Mouse (Mus musculus) lung, adult 2 months (tissue): Measurements from ENCODE around the gene Hspa12a.

Source experiments
- CTCF ChIP-seq: fragments of 200-500 bp; IDR thresholded peaks from 2 replicates; pipeline ENCODE4 v1.5.1; 2011; ENCODE audit warnings: mild to moderate bottlenecking, low read length, control low read depth; ENCODE audit not compliant: insufficient read depth
- POLR2A ChIP-seq: fragments of 200-500 bp; IDR thresholded peaks from 2 replicates; pipeline ENCODE4 v1.6.1; 2011; ENCODE audit warnings: low read depth, mild to moderate bottlenecking, control low read depth, low read length, borderline replicate concordance; ENCODE audit errors: extremely low read depth

DNA sequence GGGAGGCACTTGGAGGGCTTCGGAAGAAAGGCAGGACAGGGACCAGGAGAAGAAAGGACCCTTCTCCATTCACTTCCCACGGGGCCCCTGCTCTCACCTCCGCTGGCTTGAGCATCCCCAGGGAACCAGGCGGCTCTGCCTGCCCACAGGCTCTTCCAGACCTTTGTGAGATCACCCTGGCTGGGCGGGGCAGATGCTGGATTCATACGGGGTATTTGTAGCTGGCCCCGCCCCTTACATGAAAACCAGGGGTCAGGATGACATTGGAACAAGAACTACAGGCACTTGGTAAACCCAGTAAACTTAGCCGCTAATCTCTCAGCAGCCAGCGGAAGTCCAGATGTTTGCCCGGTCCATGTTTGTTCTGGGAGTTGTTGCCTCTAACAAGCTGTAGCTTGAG, 149.2 kb downstream of the Hspa12a start, which contains the start of gene 1700019N19Rik:
- no peak for TF ChIP-seq CTCF
- no peak for TF ChIP-seq POLR2A
